Mouse (Mus musculus) liver, postnatal 0 days (tissue): ENCODE measurements around the gene Olfr224.

Experiments used
- CTCF ChIP-seq: sonication (generic); IDR thresholded peaks from 2 replicates; pipeline ENCODE4 v1.5.1; 2016; ENCODE audit warnings: antibody characterized with exemption, low read depth
- EP300 ChIP-seq: IDR thresholded peaks from 2 replicates; pipeline ENCODE4 v1.6.1; 2016; ENCODE audit warnings: antibody characterized with exemption, low read depth, mild to moderate bottlenecking

DNA sequence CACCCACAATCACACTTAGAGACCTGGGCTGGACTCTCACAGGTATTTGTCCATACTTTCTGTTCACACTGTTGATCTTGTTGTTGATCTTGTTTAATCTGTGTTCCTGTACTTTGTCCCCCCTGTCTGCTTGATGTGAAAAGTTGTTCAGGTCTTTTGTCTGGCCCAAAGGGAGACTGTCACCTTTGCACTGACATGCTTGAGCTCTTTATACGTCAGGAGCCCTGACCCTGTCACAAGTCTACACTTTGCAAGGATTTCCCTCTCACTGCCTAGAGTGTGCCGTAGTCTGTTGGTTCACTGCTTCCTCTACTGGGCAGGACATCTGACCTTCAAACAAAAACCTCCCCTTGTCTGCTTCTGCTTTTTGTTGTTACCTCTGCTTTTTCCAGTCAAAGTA lies 34.3 kb upstream of the Olfr224 start:
- TF ChIP-seq CTCF (no peak), EP300 (no peak)
